Comparison of ENCODE assay signal across 28 mouse cellular contexts in the genomic region with DNA sequence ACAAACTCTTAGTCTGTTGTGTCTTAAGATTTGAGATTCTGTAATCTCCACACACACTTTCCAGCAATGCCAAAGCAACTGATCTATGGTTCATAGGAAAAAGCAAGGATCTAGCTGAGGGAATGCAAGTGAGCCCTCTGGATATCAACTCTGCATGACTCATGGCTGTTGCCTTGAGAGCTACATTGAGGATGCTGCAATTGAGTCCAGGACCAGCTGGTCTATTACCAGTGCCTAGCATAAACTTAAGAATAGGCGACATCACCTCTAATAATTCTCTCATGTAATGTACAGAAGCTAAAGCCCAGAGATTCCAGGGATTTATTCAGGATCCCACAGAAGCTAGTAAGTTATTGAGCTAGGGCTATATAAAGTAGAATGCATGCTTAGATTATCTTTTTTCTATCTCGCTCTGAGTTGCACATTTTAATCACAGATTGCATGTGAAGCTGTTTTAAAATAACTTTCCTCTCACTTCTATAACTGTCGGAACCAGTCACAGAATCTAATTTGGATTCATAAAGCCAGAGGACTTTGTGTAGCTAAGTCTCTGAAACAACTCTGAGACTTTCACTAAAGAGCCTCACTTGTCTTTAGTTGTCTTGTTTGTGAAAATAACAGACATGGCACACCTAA.
DNase-seq lines count a peak whose midpoint lies in the region; ATAC-seq and TF ChIP-seq lines count a peak whose summit lies in the region.
"Had no signal": no experiment of that assay in that cellular context is flagged by ENCODE, and none has a peak within 500 bp of the region (broad histone marks: within the 10 kb centered on the region; RNA-seq: fewer than 3 reads in every experiment).

No protein-coding gene starts in this region.

- peak; percentile 77 for ATAC-seq in frontal cortex, adult (ENCODE audit: low TSS enrichment)
- ATAC-seq: CD4-positive, CD25-positive, alpha-beta regulatory T cell, adult 4 months; intestine, postnatal 0 days; lung, postnatal 0 days had no signal

- no peak for TF ChIP-seq CTCF in left cerebral cortex, adult 2 months (IDR thresholded peaks at IDR 0.05)

- peak overlapping the region; percentile 54 for H3K27ac ChIP-seq in left cerebral cortex, adult 2 months
- H3K27ac ChIP-seq: heart, adult 2 months; hindbrain, embryonic 14.5 days; limb, embryonic 10.5 days; limb, embryonic 15.5 days; liver, embryonic 13.5 days; midbrain, embryonic 12.5 days; neural tube, embryonic 12.5 days had no signal

- H3K4me3 ChIP-seq in left cerebral cortex, adult 2 months, result no peak overlapping the region
- H3K4me3 ChIP-seq: erythroblast, embryonic 14.5 days; heart, adult 2 months; heart, embryonic 12.5 days; limb, embryonic 10.5 days; limb, embryonic 15.5 days; liver, embryonic 13.5 days; megakaryocyte, embryonic 14.5 days; midbrain, embryonic 12.5 days; myocyte; neural tube, embryonic 12.5 days had no signal

- DNase-seq in frontal cortex, postnatal 25 days (ENCODE audit: low spot score in 2 of 2), result no peak
- no peak for DNase-seq in left cerebral cortex, adult 2 months (ENCODE audit: extremely low spot score in 1 of 2, low spot score in 2 of 2)
- no peak for DNase-seq in left cerebral cortex, postnatal 4 days
- DNase-seq in NIH3T3 (ENCODE audit: low read depth), result peak; percentile 3
- peak; percentile 78 for DNase-seq in telencephalon, adult 2 months (ENCODE audit: low read depth, low spot score)
- no peak for DNase-seq in spleen, adult 18-20 months
- DNase-seq: cerebellum, adult 9-11 months; heart, adult 2 months; kidney, adult 9 months; kidney, postnatal 10 days; liver, embryonic 13.5 days; lung, adult 18-20 months; lung, postnatal 4 days; thymus, adult 2 months; thymus, postnatal 36 days had no signal

- intact Hi-C loops in left cerebral cortex, adult 2 months (cut with DNase I), result loop anchor here (5.0 kb wide), 3 partner anchors 82 to 1827 kb away; no protein-coding TSS in a partner anchor
- intact Hi-C loops in left cerebral cortex, postnatal 4 days (cut with DNase I), result no loop called here

Comparison
In these comparisons a context has a peak if more than half of its experiments do, and no peak if none do; other contexts are left out.
1. DNase-seq: peak in NIH3T3 (single experiment) and telencephalon, adult 2 months (single experiment); none in frontal cortex, postnatal 25 days (0 of 2), left cerebral cortex, adult 2 months (0 of 2), left cerebral cortex, postnatal 4 days (single experiment) and spleen, adult 18-20 months (0 of 2).